Mouse (Mus musculus) CD4-positive, CD25-positive, alpha-beta regulatory T cell, adult 9 weeks (primary cell): Measurements from ENCODE around the gene Hist2h2ac. TPM values are rescaled to one million over a fixed set of nuclear protein-coding genes. Genes with fewer than 3 reads are reported as not detected.

Experiments used
- polyA plus RNA-seq: library from polyadenylated mRNA; unstranded; fragments of 100-300 nt; shearing (Covaris generic); gene quantifications from one replicate; pipeline ENCODE4 v1.2.1, GENCODE M21; 2017

Hist2h2ac gene
- polyA plus RNA-seq, 1 experiment from 2014 or later = 4.9 TPM

Other genes with a start within 250 kb of the Hist2h2ac start
- 7.7 TPM for gene Plekho1, start 224.9 kb downstream of the Hist2h2ac start, polyA plus RNA-seq
- 33.7 TPM for gene Vps45, start 162.4 kb downstream of the Hist2h2ac start, polyA plus RNA-seq
- 21.2 TPM for gene Otud7b, start 116.4 kb downstream of the Hist2h2ac start, polyA plus RNA-seq
- 4.4 TPM for gene Mtmr11, start 58.9 kb downstream of the Hist2h2ac start, polyA plus RNA-seq
- 173 TPM for gene Sf3b4, start 48.5 kb downstream of the Hist2h2ac start, polyA plus RNA-seq
- 5.8 TPM for gene Sv2a, start 39.7 kb downstream of the Hist2h2ac start, polyA plus RNA-seq
- gene Bola1, start 1.2 kb downstream of the Hist2h2ac start, polyA plus RNA-seq = 36.5 TPM
- not detected for gene Hist2h2ab, start 1.0 kb downstream of the Hist2h2ac start, polyA plus RNA-seq
- 4.0 TPM for gene Hist2h2be, start 239 bp upstream of the Hist2h2ac start, polyA plus RNA-seq
- gene Hist2h3c2, start 18.2 kb upstream of the Hist2h2ac start, polyA plus RNA-seq = not detected
- gene Hist2h2aa2, start 19.4 kb upstream of the Hist2h2ac start, polyA plus RNA-seq = 24.7 TPM
- gene Hist2h2aa1, start 24.6 kb upstream of the Hist2h2ac start, polyA plus RNA-seq = not detected
- not detected for gene Hist2h3c1, start 25.8 kb upstream of the Hist2h2ac start, polyA plus RNA-seq
- gene Hist2h4, start 42.4 kb upstream of the Hist2h2ac start, polyA plus RNA-seq = 3.0 TPM
- gene Hist2h3b, start 47.8 kb upstream of the Hist2h2ac start, polyA plus RNA-seq = not detected
- gene Hist2h2bb, start 48.9 kb upstream of the Hist2h2ac start, polyA plus RNA-seq = 5.2 TPM
- gene Fcgr1, start 73.1 kb upstream of the Hist2h2ac start, polyA plus RNA-seq = not detected
- gene BC107364, start 231.4 kb upstream of the Hist2h2ac start, polyA plus RNA-seq = not detected